Mouse (Mus musculus): ENCODE data around the gene Npas2.
A peak's percentile ranks its signal among the peaks of the same experiment; 100 is the strongest.

Npas2 gene

GRCm38 (mm10) chr1:39410085-39410821 lies 216.7 kb downstream of the Npas2 start:
- DNase-seq (ENCODE audit: low read depth, low spot score), result peak; percentile 43
